Mouse (Mus musculus) testis, adult 2 months (tissue): ENCODE measurements around the gene Galnt18.

Experiments used
- CTCF ChIP-seq: fragments of 200-500 bp; IDR thresholded peaks from 2 replicates; pipeline ENCODE4 v1.5.1; 2012; ENCODE audit warnings: low read depth, mild to moderate bottlenecking, inconsistent platforms, low read length, moderate library complexity; ENCODE audit not compliant: control insufficient read depth, insufficient read depth, insufficient replicate concordance
- POLR2A ChIP-seq: fragments of 200-500 bp; IDR thresholded peaks from 2 replicates; pipeline ENCODE4 v1.6.1; 2012; ENCODE audit warnings: low read depth, mild to moderate bottlenecking, inconsistent platforms, low read length, moderate library complexity; ENCODE audit not compliant: control insufficient read depth

DNA sequence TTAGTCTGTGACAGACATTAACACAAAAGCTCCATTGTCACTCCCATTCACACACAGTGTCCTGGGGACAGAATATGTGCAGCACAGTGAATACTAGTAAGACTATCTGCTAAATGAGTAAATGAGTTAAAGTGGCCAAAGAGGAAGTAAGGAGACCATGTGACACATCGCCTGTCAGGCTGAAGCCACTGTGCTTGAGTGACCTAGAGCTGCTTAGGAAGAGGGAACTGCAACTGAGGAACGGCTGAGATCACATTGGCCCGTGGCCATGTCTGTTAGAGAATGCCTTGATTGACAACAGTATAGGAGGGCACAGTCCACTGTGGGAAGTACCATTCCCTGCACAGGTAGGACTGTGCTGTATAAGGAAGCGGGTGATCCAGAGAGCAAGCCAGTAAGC lies 67.0 kb downstream of the Galnt18 start:
- TF ChIP-seq CTCF (no peak), POLR2A (no peak)
